Mouse (Mus musculus): ENCODE measurements around the gene Slc5a7. TPM values are rescaled to one million over a fixed set of nuclear protein-coding genes. Genes with fewer than 3 reads are reported as not detected.

Gene Slc5a7
- polyA plus RNA-seq (2011; ENCODE audit: insufficient read depth, insufficient read length, low replicate concordance, missing spikeins), result not detected in 2 replicates

- no peak within 1 kb of the TSS for H3K4me3 ChIP-seq (replicated peaks; ENCODE audit: control insufficient read depth, low read depth, low read length)
- WGBS, result 42% methylated on average over 1 of the region's 1 CpGs
- no peak for TF ChIP-seq CTCF (IDR thresholded peaks at IDR 0.05; ENCODE audit: control insufficient read depth, insufficient read depth, low read length)
- TF ChIP-seq POLR2A (IDR thresholded peaks at IDR 0.05; ENCODE audit: borderline replicate concordance, control insufficient read depth, low read depth, low read length), result no peak
- no peaks in the 10 kb centered on the region for H3K4me1 ChIP-seq (ENCODE audit: control insufficient read depth, insufficient read depth, low read length)
- H3K27ac ChIP-seq (ENCODE audit: control insufficient read depth, insufficient read depth, low read depth, low read length, poor library complexity), result no peak within 1 kb of the TSS
These were observed at the start of gene Slc5a7 for GRCm38 (mm10) chr17:54298934-54299333. Gene Slc5a7, minus strand, starts transcription at chr17:54299034.

DNA sequence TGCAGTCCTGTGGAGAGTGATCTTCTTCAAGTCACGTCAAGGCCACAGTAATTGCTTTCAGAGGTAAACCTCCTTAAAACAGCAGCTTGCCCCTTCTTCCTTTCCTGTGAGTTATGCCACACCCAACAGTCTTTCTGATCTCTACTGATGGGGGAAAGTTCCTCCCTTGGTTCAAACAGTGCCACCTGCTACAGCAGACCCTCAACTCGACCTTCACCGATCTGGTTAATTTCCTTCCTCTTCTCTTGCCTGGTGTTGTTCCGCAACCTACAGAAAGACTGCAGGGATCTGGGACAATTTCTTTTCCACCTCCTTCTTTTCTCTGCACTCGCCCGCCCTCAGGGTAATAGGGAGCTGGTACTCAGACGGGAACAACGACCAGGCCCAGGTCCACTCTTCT lies 48.8 kb upstream of the Slc5a7 start:
- TF ChIP-seq POLR2A (IDR thresholded peaks at IDR 0.05; ENCODE audit: borderline replicate concordance, control insufficient read depth, low read depth, low read length), result no peak
- no peak for TF ChIP-seq CTCF (IDR thresholded peaks at IDR 0.05; ENCODE audit: control insufficient read depth, insufficient read depth, low read length)
- Histone ChIP-seq H3K27ac (ENCODE audit: control insufficient read depth, insufficient read depth, low read depth, low read length, poor library complexity) (no peak overlapping the region), H3K4me3 (replicated peaks; ENCODE audit: control insufficient read depth, low read depth, low read length) (no peak overlapping the region), H3K4me1 (ENCODE audit: control insufficient read depth, insufficient read depth, low read length) (no peaks in the 10 kb centered on the region)
- 27% methylated on average over 8 of the region's 8 CpGs for WGBS

DNA sequence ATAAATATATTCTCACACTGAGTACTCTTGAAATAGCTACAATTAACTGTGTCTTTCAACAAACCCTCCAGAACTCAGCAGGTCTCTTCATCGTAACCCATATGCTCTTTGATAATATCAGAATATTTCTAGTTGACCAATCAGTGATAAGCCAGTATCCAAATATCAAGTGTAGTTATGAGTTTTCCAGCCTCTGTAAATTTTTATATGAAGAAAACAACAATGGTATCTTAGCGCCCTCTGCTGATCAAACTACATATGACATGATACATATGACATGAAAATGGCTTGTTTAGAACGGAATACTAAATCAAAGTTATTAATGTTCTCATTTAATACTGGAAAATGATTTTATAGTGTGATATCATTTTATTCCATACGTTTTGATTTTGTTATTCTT lies 44.6 kb upstream of the Slc5a7 start:
- 25% methylated on average over 4 of the region's 4 CpGs for WGBS
- Histone ChIP-seq H3K4me3 (replicated peaks; ENCODE audit: control insufficient read depth, low read depth, low read length) (no peak overlapping the region), H3K27ac (ENCODE audit: control insufficient read depth, insufficient read depth, low read depth, low read length, poor library complexity) (no peak overlapping the region), H3K4me1 (ENCODE audit: control insufficient read depth, insufficient read depth, low read length) (no peaks in the 10 kb centered on the region)
- TF ChIP-seq CTCF (IDR thresholded peaks at IDR 0.05; ENCODE audit: control insufficient read depth, insufficient read depth, low read length) (no peak), POLR2A (IDR thresholded peaks at IDR 0.05; ENCODE audit: borderline replicate concordance, control insufficient read depth, low read depth, low read length) (no peak)

DNA sequence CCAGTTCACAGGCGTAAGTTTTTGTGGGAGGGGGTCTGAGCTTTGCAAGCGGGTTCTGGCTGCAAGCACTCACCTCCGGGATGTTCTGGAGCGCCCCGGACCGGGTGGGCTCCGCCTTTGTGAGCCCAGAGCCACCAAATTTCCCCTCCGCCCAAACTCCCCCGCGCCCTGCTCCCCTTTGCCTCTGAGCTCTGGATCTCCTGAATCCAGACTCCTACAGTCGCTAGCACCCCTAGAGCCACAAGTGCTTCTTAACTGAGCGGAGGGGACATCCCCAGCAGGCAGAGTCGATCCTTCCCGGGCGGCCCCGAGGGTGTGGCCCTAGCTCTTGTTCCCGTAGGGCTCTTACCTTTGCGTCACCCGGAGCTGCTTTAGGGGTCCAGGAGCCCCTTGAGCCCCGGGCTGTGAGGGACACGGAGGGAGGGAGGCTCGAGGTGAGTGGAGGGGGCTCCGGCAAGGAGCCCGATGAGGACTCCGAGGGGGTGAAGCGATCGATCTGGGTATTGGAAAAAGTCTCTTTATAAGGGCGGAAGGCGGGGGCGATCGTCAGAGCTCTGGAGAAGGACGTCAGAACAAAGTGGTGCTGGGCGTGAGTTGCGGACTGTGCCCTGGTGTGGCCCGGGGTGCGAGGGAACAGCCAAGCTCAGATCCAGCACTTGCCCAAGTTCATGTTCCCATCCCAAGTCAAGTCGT lies 456 bp downstream of the Slc5a7 start:
- WGBS, result 9% methylated on average over 37 of the region's 37 CpGs
- TF ChIP-seq CTCF (IDR thresholded peaks at IDR 0.05; ENCODE audit: control insufficient read depth, insufficient read depth, low read length) (no peak), POLR2A (IDR thresholded peaks at IDR 0.05; ENCODE audit: borderline replicate concordance, control insufficient read depth, low read depth, low read length) (no peak)
- Histone ChIP-seq H3K4me1 (ENCODE audit: control insufficient read depth, insufficient read depth, low read length) (no peaks in the 10 kb centered on the region), H3K27ac (ENCODE audit: control insufficient read depth, insufficient read depth, low read depth, low read length, poor library complexity) (no peak overlapping the region), H3K4me3 (replicated peaks; ENCODE audit: control insufficient read depth, low read depth, low read length) (no peak overlapping the region)

DNA sequence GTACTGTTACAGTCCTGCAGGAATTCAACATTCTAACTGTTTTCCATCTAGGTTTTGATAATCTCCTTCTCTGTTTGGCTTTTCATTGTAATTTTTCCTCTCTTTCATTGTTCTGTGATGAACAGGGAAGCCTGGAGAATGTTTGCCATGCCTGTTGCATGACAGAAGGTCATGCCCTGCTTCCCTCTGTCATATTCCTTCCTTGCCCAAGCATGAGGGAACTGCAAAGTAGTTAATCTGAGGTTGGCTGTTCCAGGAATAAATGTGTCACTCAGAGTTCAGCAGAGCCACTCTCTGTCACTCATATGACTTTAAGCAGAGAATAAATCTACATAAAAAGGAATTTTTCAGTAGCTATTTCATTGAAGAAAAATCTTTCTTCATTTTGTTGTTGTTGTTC lies 48.1 kb downstream of the Slc5a7 start:
- Histone ChIP-seq H3K27ac (ENCODE audit: control insufficient read depth, insufficient read depth, low read depth, low read length, poor library complexity) (no peak overlapping the region), H3K4me1 (ENCODE audit: control insufficient read depth, insufficient read depth, low read length) (no peaks in the 10 kb centered on the region), H3K4me3 (replicated peaks; ENCODE audit: control insufficient read depth, low read depth, low read length) (no peak overlapping the region)
- TF ChIP-seq POLR2A (IDR thresholded peaks at IDR 0.05; ENCODE audit: borderline replicate concordance, control insufficient read depth, low read depth, low read length), result no peak
- no peak for TF ChIP-seq CTCF (IDR thresholded peaks at IDR 0.05; ENCODE audit: control insufficient read depth, insufficient read depth, low read length)

- Histone ChIP-seq H3K4me1 (ENCODE audit: control insufficient read depth, insufficient read depth, low read length) (no peaks in the 10 kb centered on the region), H3K4me3 (replicated peaks; ENCODE audit: control insufficient read depth, low read depth, low read length) (no peak overlapping the region), H3K27ac (ENCODE audit: control insufficient read depth, insufficient read depth, low read depth, low read length, poor library complexity) (no peak overlapping the region)
- TF ChIP-seq POLR2A (IDR thresholded peaks at IDR 0.05; ENCODE audit: borderline replicate concordance, control insufficient read depth, low read depth, low read length) (no peak), CTCF (IDR thresholded peaks at IDR 0.05; ENCODE audit: control insufficient read depth, insufficient read depth, low read length) (no peak)
These were observed 55.1 kb downstream of the Slc5a7 start for GRCm38 (mm10) chr17:54243650-54244300.

- WGBS, result 71% methylated on average over 8 of the region's 8 CpGs
- no peak overlapping the region for H3K4me3 ChIP-seq (replicated peaks; ENCODE audit: control insufficient read depth, low read depth, low read length)
- TF ChIP-seq CTCF (IDR thresholded peaks at IDR 0.05; ENCODE audit: control insufficient read depth, insufficient read depth, low read length), result no peak
- TF ChIP-seq POLR2A (IDR thresholded peaks at IDR 0.05; ENCODE audit: borderline replicate concordance, control insufficient read depth, low read depth, low read length), result no peak
These were observed 59.4 kb downstream of the Slc5a7 start for GRCm38 (mm10) chr17:54239435-54239834.

More at GRCm38 (mm10) chr17:54239435-54239834, 59.4 kb downstream of the Slc5a7 start:
- H3K27ac ChIP-seq (ENCODE audit: control insufficient read depth, insufficient read depth, low read depth, low read length, poor library complexity), result no peak overlapping the region
- H3K4me1 ChIP-seq (ENCODE audit: control insufficient read depth, insufficient read depth, low read length), result no peaks in the 10 kb centered on the region

All from bone marrow, adult 2 months (tissue).